In genomic region chr17:46644916-46645475, GRCm38 (mm10) we compare ENCODE assay signal across 7 mouse cellular contexts. TPM values are rescaled to one million over a fixed set of nuclear protein-coding genes. Genes with fewer than 3 reads are reported as not detected.
DNase-seq lines count a peak whose midpoint lies in the region; ATAC-seq and TF ChIP-seq lines count a peak whose summit lies in the region.

No protein-coding gene starts in this region.

- H3K36me3 ChIP-seq in G1E (replicated peaks), result peaks cover 44% of the 10 kb centered on the region
- peaks cover 40% of the 10 kb centered on the region for H3K36me3 ChIP-seq in forebrain, embryonic 10.5 days (replicated peaks)
- peaks cover 17% of the 10 kb centered on the region for H3K36me3 ChIP-seq in hindbrain, postnatal 0 days (ENCODE audit: insufficient read depth, low read length)
- peaks cover 18% of the 10 kb centered on the region for H3K36me3 ChIP-seq in liver, embryonic 13.5 days
- peaks cover 12% of the 10 kb centered on the region for H3K36me3 ChIP-seq in neural tube, embryonic 14.5 days (ENCODE audit: control insufficient read depth, insufficient read depth, low read length)

- peaks cover 45% of the 10 kb centered on the region for H3K4me1 ChIP-seq in G1E (ENCODE audit: insufficient read depth, low read depth, low read length)
- peaks cover 34% of the 10 kb centered on the region for H3K4me1 ChIP-seq in forebrain, embryonic 10.5 days
- H3K4me1 ChIP-seq in hindbrain, postnatal 0 days (ENCODE audit: insufficient read depth, low read length), result peaks cover 8% of the 10 kb centered on the region; the same call in 1 of the 2 replicates
- H3K4me1 ChIP-seq in liver, embryonic 13.5 days (replicated peaks), result peaks cover 36% of the 10 kb centered on the region
- peaks cover 22% of the 10 kb centered on the region for H3K4me1 ChIP-seq in neural tube, embryonic 14.5 days (ENCODE audit: control insufficient read depth, insufficient read depth, low read length)

- 7% methylated on average over 11 of the region's 11 CpGs for WGBS in forebrain, embryonic 10.5 days
- WGBS in hindbrain, postnatal 0 days, result 6% methylated on average over 11 of the region's 11 CpGs
- WGBS in liver, embryonic 13.5 days (ENCODE audit: insufficient replicate concordance), result 11% methylated on average over 9 of the region's 11 CpGs
- WGBS in neural tube, embryonic 14.5 days, result 14% methylated on average over 11 of the region's 11 CpGs

- H3K4me3 ChIP-seq in G1E (ENCODE audit: low read depth, low read length), result peak overlapping the region; percentile 94
- peak overlapping the region; percentile 87 for H3K4me3 ChIP-seq in forebrain, embryonic 10.5 days
- H3K4me3 ChIP-seq in hindbrain, postnatal 0 days (ENCODE audit: low read length), result peak overlapping the region; percentile 59
- H3K4me3 ChIP-seq in liver, embryonic 13.5 days (replicated peaks), result peak overlapping the region; percentile 81
- peak overlapping the region; percentile 83 for H3K4me3 ChIP-seq in neural tube, embryonic 14.5 days (ENCODE audit: low read depth, low read length)

- TF ChIP-seq CTCF in G1E (IDR thresholded peaks at IDR 0.05; ENCODE audit: low read depth, low read length), result no peak
- TF ChIP-seq CTCF in hindbrain, postnatal 0 days (IDR thresholded peaks at IDR 0.05; ENCODE audit: low read depth), result no peak

- ATAC-seq in G1E (ENCODE audit: extremely low read depth, insufficient number of reproducible peaks, low FRiP score, poor library complexity, severe bottlenecking), result no peak
- ATAC-seq in hindbrain, postnatal 0 days, result no peak
- peak; percentile 35 for ATAC-seq in liver, embryonic 13.5 days (ENCODE audit: low read depth)
- ATAC-seq in neural tube, embryonic 14.5 days (ENCODE audit: low read depth), result peak; percentile 0; the same call in 1 of the 2 replicates

- no peaks in the 10 kb centered on the region for H3K27me3 ChIP-seq in G1E (ENCODE audit: insufficient read depth, low read length)
- H3K27me3 ChIP-seq in forebrain, embryonic 10.5 days (ENCODE audit: poor library complexity, severe bottlenecking), result no peaks in the 10 kb centered on the region
- no peaks in the 10 kb centered on the region for H3K27me3 ChIP-seq in hindbrain, postnatal 0 days (ENCODE audit: insufficient read depth, low read length)
- H3K27me3 ChIP-seq in liver, embryonic 13.5 days, result no peaks in the 10 kb centered on the region
- no peaks in the 10 kb centered on the region for H3K27me3 ChIP-seq in neural tube, embryonic 14.5 days (ENCODE audit: control insufficient read depth, insufficient read depth, low read length)

- peak overlapping the region; percentile 92 for H3K27ac ChIP-seq in forebrain, embryonic 10.5 days
- H3K27ac ChIP-seq in hindbrain, postnatal 0 days, result peak overlapping the region; percentile 45; the same call in 1 of the 2 replicates
- H3K27ac ChIP-seq in liver, embryonic 13.5 days, result peak overlapping the region; percentile 71
- H3K27ac ChIP-seq in neural tube, embryonic 14.5 days (ENCODE audit: low read depth, low read length), result peak overlapping the region; percentile 17; the same call in 1 of the 2 replicates

- H3K9ac ChIP-seq in hindbrain, postnatal 0 days (replicated peaks; ENCODE audit: low read length), result peak overlapping the region; percentile 77
- H3K9ac ChIP-seq in liver, embryonic 13.5 days, result peak overlapping the region; percentile 78
- peak overlapping the region; percentile 83 for H3K9ac ChIP-seq in neural tube, embryonic 14.5 days (replicated peaks; ENCODE audit: low read depth, low read length)

- H3K4me2 ChIP-seq in hindbrain, postnatal 0 days (ENCODE audit: low read depth, low read length), result peak overlapping the region; percentile 94
- H3K4me2 ChIP-seq in liver, embryonic 13.5 days, result peak overlapping the region; percentile 97
- peak overlapping the region; percentile 93 for H3K4me2 ChIP-seq in neural tube, embryonic 14.5 days (ENCODE audit: low read depth, low read length)

- no peak for DNase-seq in G1E (ENCODE audit: low spot score)
- peak; percentile 77 for DNase-seq in adrenal gland, adult 2 months
- DNase-seq in forebrain, embryonic 10.5 days (ENCODE audit: extremely low spot score, low spot score), result no peak
- DNase-seq in hindbrain, postnatal 0 days (ENCODE audit: low spot score), result no peak
- peak; percentile 46 for DNase-seq in liver, embryonic 13.5 days
- DNase-seq in frontal cortex, postnatal 10 days (ENCODE audit: low spot score in 2 of 2), result no peak

- no peaks in the 10 kb centered on the region for H3K9me3 ChIP-seq in G1E (replicated peaks)
- no peaks in the 10 kb centered on the region for H3K9me3 ChIP-seq in forebrain, embryonic 10.5 days
- H3K9me3 ChIP-seq in hindbrain, postnatal 0 days (ENCODE audit: low read length), result no peaks in the 10 kb centered on the region
- no peaks in the 10 kb centered on the region for H3K9me3 ChIP-seq in liver, embryonic 13.5 days (replicated peaks)
- no peaks in the 10 kb centered on the region for H3K9me3 ChIP-seq in neural tube, embryonic 14.5 days (ENCODE audit: control insufficient read depth, low read length)

RNA-seq across cellular contexts. Expression of gene Klc4, which starts 0.8 kb away (rescaled TPM):
- 1.3 and 2.1 TPM in 2 replicates for total RNA-seq in G1E (2014; fragmentation: Nextera tagmentation)
- total RNA-seq in G1E (2017), result 8.9 and 10.2 TPM in 2 replicates
- 11.7 and 12.3 TPM in 2 replicates for polyA plus RNA-seq in G1E (2012)
- total RNA-seq in adrenal gland, adult 2 months (2021), result 10 to 100 TPM; 40.9 to 43.1 TPM
- 25.7 and 29.7 TPM in 2 replicates for polyA plus RNA-seq in adrenal gland, adult 2 months (2012; rRNA removed)
- 29.1 and 31.8 TPM in 2 replicates for polyA plus RNA-seq in forebrain, embryonic 10.5 days (2016; fragmentation: Nextera tagmentation; extraction: Ambion mirVana)
- 25.1 and 32.1 TPM in 2 replicates for total RNA-seq in hindbrain, postnatal 0 days (2014; rRNA removed)
- 23.0 and 24.0 TPM in 2 replicates for polyA plus RNA-seq in hindbrain, postnatal 0 days (2015; fragmentation: Nextera tagmentation; extraction: Ambion mirVana)
- 5.8 TPM in 2 replicates for polyA plus RNA-seq in liver, embryonic 13.5 days (2015; fragmentation: Nextera tagmentation; extraction: Ambion mirVana)
- 27.7 and 32.1 TPM in 2 replicates for polyA plus RNA-seq in neural tube, embryonic 14.5 days (2014; fragmentation: Nextera tagmentation; extraction: Ambion mirVana)

RNA-seq across cellular contexts. Expression of gene Mrpl2, which starts 1.0 kb away (rescaled TPM):
- total RNA-seq in G1E (2014; fragmentation: Nextera tagmentation) (44.7 and 59.4 TPM in 2 replicates), G1E (2017) (76.3 and 107 TPM in 2 replicates)
- polyA plus RNA-seq in G1E (2012), result 853 and 1,060 TPM in 2 replicates
- total RNA-seq in adrenal gland, adult 2 months (2021), result 100 to 1,000 TPM in 1 of 2 experiments, 10 to 100 TPM in 1; 82.9 to 113 TPM
- 343 and 456 TPM in 2 replicates for polyA plus RNA-seq in adrenal gland, adult 2 months (2012; rRNA removed)
- polyA plus RNA-seq in forebrain, embryonic 10.5 days (2016; fragmentation: Nextera tagmentation; extraction: Ambion mirVana), result 136 and 137 TPM in 2 replicates
- total RNA-seq in hindbrain, postnatal 0 days (2014; rRNA removed), result 55.4 and 67.2 TPM in 2 replicates
- 90.2 and 95.5 TPM in 2 replicates for polyA plus RNA-seq in hindbrain, postnatal 0 days (2015; fragmentation: Nextera tagmentation; extraction: Ambion mirVana)
- 91.5 and 97.5 TPM in 2 replicates for polyA plus RNA-seq in liver, embryonic 13.5 days (2015; fragmentation: Nextera tagmentation; extraction: Ambion mirVana)
- 59.9 and 64.4 TPM in 2 replicates for polyA plus RNA-seq in neural tube, embryonic 14.5 days (2014; fragmentation: Nextera tagmentation; extraction: Ambion mirVana)

RNA-seq across cellular contexts. Expression of gene Cul7, which starts 5.1 kb away (rescaled TPM):
- total RNA-seq in G1E (2014; fragmentation: Nextera tagmentation) (44.1 and 47.4 TPM in 2 replicates), G1E (2017) (27.4 and 30.0 TPM in 2 replicates)
- polyA plus RNA-seq in G1E (2012), result 136 and 142 TPM in 2 replicates
- 10 to 100 TPM; 28.6 to 36.3 TPM for total RNA-seq in adrenal gland, adult 2 months (2021)
- 52.6 and 53.3 TPM in 2 replicates for polyA plus RNA-seq in adrenal gland, adult 2 months (2012; rRNA removed)
- 38.0 and 40.9 TPM in 2 replicates for polyA plus RNA-seq in forebrain, embryonic 10.5 days (2016; fragmentation: Nextera tagmentation; extraction: Ambion mirVana)
- 92.2 and 108 TPM in 2 replicates for total RNA-seq in hindbrain, postnatal 0 days (2014; rRNA removed)
- 24.9 and 26.8 TPM in 2 replicates for polyA plus RNA-seq in hindbrain, postnatal 0 days (2015; fragmentation: Nextera tagmentation; extraction: Ambion mirVana)
- 10.9 and 12.4 TPM in 2 replicates for polyA plus RNA-seq in liver, embryonic 13.5 days (2015; fragmentation: Nextera tagmentation; extraction: Ambion mirVana)
- 30.1 and 33.8 TPM in 2 replicates for polyA plus RNA-seq in neural tube, embryonic 14.5 days (2014; fragmentation: Nextera tagmentation; extraction: Ambion mirVana)

RNA-seq across cellular contexts. Expression of gene Ptk7, which starts 15.7 kb away (rescaled TPM):
- total RNA-seq in G1E (2014; fragmentation: Nextera tagmentation) (not detected in 2 replicates), G1E (2017) (0.05 TPM in 1 of 2 replicates, not detected in the other)
- polyA plus RNA-seq in G1E (2012), result 0.01 TPM in 1 of 2 replicates, not detected in the other
- total RNA-seq in adrenal gland, adult 2 months (2021), result 1 to 10 TPM; 4.6 to 8.0 TPM
- 8.6 and 9.2 TPM in 2 replicates for polyA plus RNA-seq in adrenal gland, adult 2 months (2012; rRNA removed)
- polyA plus RNA-seq in forebrain, embryonic 10.5 days (2016; fragmentation: Nextera tagmentation; extraction: Ambion mirVana), result 66.0 and 68.4 TPM in 2 replicates
- total RNA-seq in hindbrain, postnatal 0 days (2014; rRNA removed), result 77.6 and 79.3 TPM in 2 replicates
- polyA plus RNA-seq in hindbrain, postnatal 0 days (2015; fragmentation: Nextera tagmentation; extraction: Ambion mirVana), result 24.5 and 25.1 TPM in 2 replicates
- 8.0 and 9.1 TPM in 2 replicates for polyA plus RNA-seq in liver, embryonic 13.5 days (2015; fragmentation: Nextera tagmentation; extraction: Ambion mirVana)
- 7.9 and 23.7 TPM in 2 replicates for polyA plus RNA-seq in neural tube, embryonic 14.5 days (2014; fragmentation: Nextera tagmentation; extraction: Ambion mirVana)

RNA-seq across cellular contexts. Expression of gene Rrp36, which starts 29.2 kb away (rescaled TPM):
- total RNA-seq in G1E (2014; fragmentation: Nextera tagmentation) (12.2 and 13.2 TPM in 2 replicates), G1E (2017) (48.0 and 67.2 TPM in 2 replicates)
- polyA plus RNA-seq in G1E (2012), result 39.0 and 45.0 TPM in 2 replicates
- 10 to 100 TPM; 24.2 to 28.5 TPM for total RNA-seq in adrenal gland, adult 2 months (2021)
- polyA plus RNA-seq in adrenal gland, adult 2 months (2012; rRNA removed), result 21.7 and 23.8 TPM in 2 replicates
- 69.0 and 70.1 TPM in 2 replicates for polyA plus RNA-seq in forebrain, embryonic 10.5 days (2016; fragmentation: Nextera tagmentation; extraction: Ambion mirVana)
- total RNA-seq in hindbrain, postnatal 0 days (2014; rRNA removed), result 26.6 and 32.7 TPM in 2 replicates
- 56.5 and 59.1 TPM in 2 replicates for polyA plus RNA-seq in hindbrain, postnatal 0 days (2015; fragmentation: Nextera tagmentation; extraction: Ambion mirVana)
- 31.7 and 31.9 TPM in 2 replicates for polyA plus RNA-seq in liver, embryonic 13.5 days (2015; fragmentation: Nextera tagmentation; extraction: Ambion mirVana)
- 44.7 and 49.6 TPM in 2 replicates for polyA plus RNA-seq in neural tube, embryonic 14.5 days (2014; fragmentation: Nextera tagmentation; extraction: Ambion mirVana)

Comparison
In these comparisons a context has a peak if more than half of its experiments do, and no peak if none do; other contexts are left out.
1. ATAC-seq: peak in liver, embryonic 13.5 days (single experiment) and neural tube, embryonic 14.5 days (single experiment); none in G1E (single experiment) and hindbrain, postnatal 0 days (single experiment).
2. DNase-seq: peak in adrenal gland, adult 2 months (single experiment) and liver, embryonic 13.5 days (single experiment); none in G1E (single experiment), forebrain, embryonic 10.5 days (single experiment), hindbrain, postnatal 0 days (single experiment) and frontal cortex, postnatal 10 days (0 of 2).
3. H3K27ac ChIP-seq: peak in every context shown above with its lines; median percentile 92 in forebrain, embryonic 10.5 days; 71 in liver, embryonic 13.5 days; 45 in hindbrain, postnatal 0 days; 17 in neural tube, embryonic 14.5 days.
4. Peak in every context shown above with its lines, with median percentiles within 50 percentile points of each other: H3K4me3 ChIP-seq, H3K4me2 ChIP-seq and H3K9ac ChIP-seq.